Comparison of ENCODE assay signal across 9 mouse cellular contexts in the genomic region with DNA sequence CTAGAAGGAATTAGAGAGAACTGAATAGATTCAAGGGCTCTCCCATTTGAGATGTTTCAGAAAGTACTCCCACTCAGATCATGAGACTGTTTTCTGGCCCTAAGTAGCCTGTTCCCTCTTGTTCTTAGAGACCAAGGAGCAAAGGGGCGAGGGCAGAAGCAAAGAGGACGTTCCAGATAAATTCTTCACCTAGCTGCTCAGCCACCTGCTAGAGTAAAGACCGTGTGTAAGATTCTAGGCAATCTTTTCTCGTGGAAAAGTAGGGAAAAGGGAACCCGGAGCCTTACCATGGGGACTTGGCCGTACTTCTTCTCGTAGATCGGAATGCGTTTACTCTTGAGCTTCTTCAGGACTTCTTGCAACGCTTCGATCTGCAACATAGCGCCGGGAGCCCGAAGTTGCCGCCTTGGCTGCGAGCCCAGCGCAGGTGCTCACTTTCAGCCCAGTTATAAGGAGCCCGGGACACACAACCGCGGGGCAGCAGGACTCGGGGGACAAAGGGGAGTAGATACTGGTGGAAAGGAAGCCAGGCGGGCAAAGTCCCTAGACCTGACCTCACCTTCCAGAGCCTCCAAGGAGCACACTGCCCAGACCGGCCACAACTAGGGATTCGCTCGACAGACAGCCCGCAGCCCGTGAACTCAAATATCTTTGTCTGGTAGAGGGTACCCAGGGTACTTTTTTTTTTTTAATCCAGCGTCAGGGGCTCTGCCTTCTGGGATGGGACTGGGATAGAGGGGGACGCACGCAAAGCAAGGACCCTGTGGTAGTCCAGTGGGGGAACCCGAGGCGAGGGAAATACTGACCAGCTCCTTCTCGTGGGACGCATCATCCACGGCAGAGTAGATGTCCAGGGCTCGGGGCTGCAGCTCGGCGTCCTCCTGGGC. TPM values are rescaled to one million over a fixed set of nuclear protein-coding genes. Genes with fewer than 3 reads are reported as not detected.
A peak's percentile ranks its signal among the peaks of the same experiment; 100 is the strongest.
DNase-seq lines count a peak whose midpoint lies in the region; ATAC-seq lines count a peak whose summit lies in the region.
"Had no signal": no experiment of that assay in that cellular context is flagged by ENCODE, and none has a peak within 500 bp of the region (broad histone marks: within the 10 kb centered on the region; RNA-seq: fewer than 3 reads in every experiment).

No protein-coding gene starts in this region.

- H3K4me3 ChIP-seq in heart, embryonic 13.5 days, result peak overlapping the region; percentile 24; the same call in 1 of the 2 replicates
- H3K4me3 ChIP-seq in forebrain, embryonic 15.5 days, result peak overlapping the region; percentile 39
- peak overlapping the region; percentile 42 for H3K4me3 ChIP-seq in midbrain, embryonic 12.5 days

- peaks cover 67% of the 10 kb centered on the region for H3K27me3 ChIP-seq in heart, embryonic 13.5 days (replicated peaks)
- H3K27me3 ChIP-seq in forebrain, embryonic 15.5 days, result peaks cover 31% of the 10 kb centered on the region
- H3K27me3 ChIP-seq in midbrain, embryonic 12.5 days, result peaks cover 39% of the 10 kb centered on the region

- no peak for DNase-seq in heart, postnatal 36 days
- DNase-seq in ZHBTc4 (ENCODE audit: low read depth, low spot score), result peak; percentile 13
- DNase-seq in left cerebral cortex, adult 9 months (ENCODE audit: low spot score in 2 of 2), result no peak
- DNase-seq in layer of hippocampus, postnatal 25 days (ENCODE audit: extremely low spot score in 1 of 2, low spot score in 1 of 2), result no peak

- ATAC-seq in heart, embryonic 13.5 days (ENCODE audit: extremely low read depth, insufficient number of reproducible peaks, low FRiP score, low TSS enrichment), result no peak
- 0 out of 2 replicates have a peak, but pooled peaks have one; percentile 8 for ATAC-seq in forebrain, embryonic 15.5 days (replicated peaks)
- ATAC-seq in midbrain, embryonic 12.5 days (ENCODE audit: low FRiP score, low read depth), result 0 out of 2 replicates have a peak, but pooled peaks have one; percentile 6
- no peak for ATAC-seq in activated CD4-positive, CD25-positive, alpha-beta regulatory T cell, adult 4 months

- H3K36me3 ChIP-seq in heart, embryonic 13.5 days, result no peaks in the 10 kb centered on the region
- no peaks in the 10 kb centered on the region for H3K36me3 ChIP-seq in forebrain, embryonic 15.5 days
- H3K36me3 ChIP-seq in midbrain, embryonic 12.5 days, result no peaks in the 10 kb centered on the region

- no peak overlapping the region for H3K27ac ChIP-seq in heart, embryonic 13.5 days (replicated peaks)
- H3K27ac ChIP-seq in forebrain, embryonic 15.5 days (replicated peaks), result no peak overlapping the region
- H3K27ac ChIP-seq in midbrain, embryonic 12.5 days (replicated peaks), result no peak overlapping the region

- peak overlapping the region; percentile 51 for H3K4me2 ChIP-seq in heart, embryonic 13.5 days
- peak overlapping the region; percentile 53 for H3K4me2 ChIP-seq in forebrain, embryonic 15.5 days (replicated peaks)
- peak overlapping the region; percentile 69 for H3K4me2 ChIP-seq in midbrain, embryonic 12.5 days (replicated peaks)

- peaks cover 8% of the 10 kb centered on the region for H3K4me1 ChIP-seq in heart, embryonic 13.5 days
- H3K4me1 ChIP-seq in forebrain, embryonic 15.5 days, result peaks cover 12% of the 10 kb centered on the region
- H3K4me1 ChIP-seq in midbrain, embryonic 12.5 days, result peaks cover 16% of the 10 kb centered on the region

- no peak overlapping the region for H3K9ac ChIP-seq in heart, embryonic 13.5 days
- peak overlapping the region; percentile 31 for H3K9ac ChIP-seq in forebrain, embryonic 15.5 days (replicated peaks)
- H3K9ac ChIP-seq in midbrain, embryonic 12.5 days (replicated peaks), result peak overlapping the region; percentile 53

- intact Hi-C loops in heart, postnatal 36 days (cut with DNase I), result no loop called here

- H3K9me3 ChIP-seq in heart, embryonic 13.5 days, result no peaks in the 10 kb centered on the region
- no peaks in the 10 kb centered on the region for H3K9me3 ChIP-seq in forebrain, embryonic 15.5 days
- H3K9me3 ChIP-seq in midbrain, embryonic 12.5 days, result no peaks in the 10 kb centered on the region

- WGBS in heart, embryonic 13.5 days, result 8% methylated on average over 38 of the region's 38 CpGs
- WGBS in forebrain, embryonic 15.5 days, result 3% methylated on average over 38 of the region's 38 CpGs
- WGBS in midbrain, embryonic 12.5 days, result 5% methylated on average over 38 of the region's 38 CpGs

RNA-seq across cellular contexts. Expression of a gene that starts 1.0 kb away (rescaled TPM):
- 0.19 and 0.52 TPM in 2 replicates for polyA plus RNA-seq in heart, embryonic 13.5 days (2015; fragmentation: Nextera tagmentation; extraction: Ambion mirVana)
- total RNA-seq in heart, postnatal 36 days (2021), result not detected
- polyA plus RNA-seq in forebrain, embryonic 15.5 days (2015; fragmentation: Nextera tagmentation; extraction: Ambion mirVana), result 1.3 and 3.2 TPM in 2 replicates
- polyA plus RNA-seq in midbrain, embryonic 12.5 days (2016; fragmentation: Nextera tagmentation; extraction: Ambion mirVana), result 33.1 and 37.3 TPM in 2 replicates
- total RNA-seq in layer of hippocampus, postnatal 25 days (2021), result 1 to 10 TPM; 1.2 to 3.9 TPM
- not detected for polyA plus RNA-seq in activated CD4-positive, CD25-positive, alpha-beta regulatory T cell, adult 4 months (2017; shearing (Covaris generic))
- total RNA-seq: MEL had no signal

Comparison
In these comparisons a context has a peak if more than half of its experiments do, and no peak if none do; other contexts are left out.
1. ATAC-seq: peak in forebrain, embryonic 15.5 days (single experiment) and midbrain, embryonic 12.5 days (single experiment); none in heart, embryonic 13.5 days (single experiment) and activated CD4-positive, CD25-positive, alpha-beta regulatory T cell, adult 4 months (single experiment).
2. Peak in every context shown above with its lines, with median percentiles within 50 percentile points of each other: H3K4me2 ChIP-seq and H3K4me3 ChIP-seq.